Mouse (Mus musculus) intestine, embryonic 16.5 days (tissue): ENCODE measurements around the gene Reg1. TPM values are rescaled to one million over a fixed set of nuclear protein-coding genes. Genes with fewer than 3 reads are reported as not detected.

Source experiments
- ATAC-seq: fragments of 200-750 bp; cut with Nextera tagmentation; 2 replicates; pipeline ENCODE4 v1.8.0; 2017; ENCODE audit warnings: moderate TSS enrichment, moderate library complexity
- H3K27ac ChIP-seq: fragments of 300-500 bp; sonication (generic); 2 replicates; pipeline ENCODE4 v1.5.1; 2014; ENCODE audit warnings: mild to moderate bottlenecking, low read length
- H3K27me3 ChIP-seq: fragments of 300-500 bp; sonication (generic); replicated peaks from 2 replicates; pipeline ENCODE4 v1.6.1; 2014; ENCODE audit warnings: low read length, control low read depth, mixed read lengths; ENCODE audit not compliant: control insufficient read depth, insufficient read depth
- H3K36me3 ChIP-seq: fragments of 300-500 bp; sonication (generic); 2 replicates; pipeline ENCODE4 v1.6.1; 2014; ENCODE audit warnings: low read length, control low read depth; ENCODE audit not compliant: control insufficient read depth, insufficient read depth
- H3K4me1 ChIP-seq: fragments of 300-500 bp; sonication (generic); 2 replicates; pipeline ENCODE4 v1.6.1; 2014; ENCODE audit warnings: low read length, control low read depth, mixed read lengths; ENCODE audit not compliant: control insufficient read depth, insufficient read depth
- H3K4me2 ChIP-seq: fragments of 300-500 bp; sonication (generic); 2 replicates; pipeline ENCODE4 v1.6.1; 2014; ENCODE audit warnings: low read depth, low read length, control low read depth
- H3K4me3 ChIP-seq: fragments of 300-500 bp; sonication (generic); 2 replicates; pipeline ENCODE4 v1.5.1; 2014; ENCODE audit warnings: mild to moderate bottlenecking, low read length
- H3K9ac ChIP-seq: fragments of 300-500 bp; sonication (generic); 2 replicates; pipeline ENCODE4 v1.6.1; 2014; ENCODE audit warnings: low read depth, low read length
- H3K9me3 ChIP-seq: fragments of 300-500 bp; sonication (generic); 2 replicates; pipeline ENCODE4 v1.6.1; 2016; ENCODE audit warnings: low read length, control low read depth; ENCODE audit not compliant: control insufficient read depth
- WGBS: fragments of 180-500 bp; shearing (Covaris S2); extraction: QIAGEN DNeasy Blood & Tissue Kit; methylation state at CpG from one replicate; pipeline ENCODE4 v1.1.7; 2014; 5-methylcytosine and 5-hydroxymethylcytosine counted together
- polyA plus RNA-seq: library from polyadenylated mRNA; unstranded; fragments of >200 nt; fragmentation: Nextera tagmentation; extraction: Ambion mirVana; gene quantifications from 2 replicates; pipeline ENCODE4 v1.2.1, GENCODE M21; 2015

The Reg1 gene
- polyA plus RNA-seq, 1 experiment from 2014 or later: 56.1 TPM

DNA sequence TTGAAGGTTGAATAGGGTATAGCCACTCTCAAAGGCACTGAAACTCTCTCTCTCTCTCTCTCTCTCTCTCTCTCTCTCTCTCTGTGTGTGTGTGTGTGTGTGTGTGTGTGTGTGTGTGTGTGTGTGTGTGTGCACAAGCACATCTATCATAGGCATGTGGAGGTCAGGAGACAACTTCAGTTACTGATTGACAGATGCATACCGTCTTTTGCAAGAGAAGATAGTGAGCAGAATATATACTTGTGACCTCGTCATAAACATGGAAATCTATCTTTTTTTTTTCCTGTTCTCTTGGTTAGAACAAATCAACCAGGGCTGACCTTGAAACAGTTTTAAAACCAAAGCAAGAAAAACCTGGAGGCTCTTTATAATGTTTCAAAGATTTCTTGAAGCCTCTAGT, 39.8 kb downstream of the Reg1 start:
- no peak overlapping the region for H3K4me3 ChIP-seq
- no peaks in the 10 kb centered on the region for H3K36me3 ChIP-seq
- 39% methylated on average over 2 of the region's 2 CpGs for WGBS
- H3K27me3 ChIP-seq: no peaks in the 10 kb centered on the region
- H3K27ac ChIP-seq: no peak overlapping the region
- 0 out of 2 replicates have a peak, but pooled peaks cover 2% of the 10 kb centered on the region for H3K4me1 ChIP-seq
- H3K9me3 ChIP-seq: no peaks in the 10 kb centered on the region
- ATAC-seq: peak; percentile 89
- H3K4me2 ChIP-seq: no peak overlapping the region
- no peak overlapping the region for H3K9ac ChIP-seq

DNA sequence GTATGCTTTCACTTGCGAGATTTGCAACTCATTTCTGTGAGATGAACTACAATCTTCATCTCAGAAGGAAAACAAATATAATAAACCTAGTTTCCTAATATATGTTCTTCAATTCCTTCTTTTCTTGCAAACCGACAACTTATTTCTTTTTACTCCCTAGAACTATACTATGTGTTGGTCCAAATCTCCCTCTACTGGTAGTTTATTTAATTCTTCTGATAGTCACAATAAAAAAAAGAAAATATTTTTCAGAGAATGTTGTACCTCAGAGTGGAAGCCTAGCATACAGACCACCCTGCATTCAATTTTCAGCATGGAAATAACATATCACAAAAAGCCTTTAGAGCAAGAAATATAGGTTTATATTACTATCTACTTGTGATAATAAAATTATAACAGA, 40.8 kb downstream of the Reg1 start:
- 0 out of 2 replicates have a peak, but pooled peaks cover 2% of the 10 kb centered on the region for H3K4me1 ChIP-seq
- no peak for ATAC-seq
- no peak overlapping the region for H3K9ac ChIP-seq
- H3K4me2 ChIP-seq: no peak overlapping the region
- H3K36me3 ChIP-seq: no peaks in the 10 kb centered on the region
- H3K9me3 ChIP-seq: no peaks in the 10 kb centered on the region
- 78% methylated on average over 2 of the region's 2 CpGs for WGBS
- H3K27ac ChIP-seq: no peak overlapping the region
- no peaks in the 10 kb centered on the region for H3K27me3 ChIP-seq
- H3K4me3 ChIP-seq: no peak overlapping the region

DNA sequence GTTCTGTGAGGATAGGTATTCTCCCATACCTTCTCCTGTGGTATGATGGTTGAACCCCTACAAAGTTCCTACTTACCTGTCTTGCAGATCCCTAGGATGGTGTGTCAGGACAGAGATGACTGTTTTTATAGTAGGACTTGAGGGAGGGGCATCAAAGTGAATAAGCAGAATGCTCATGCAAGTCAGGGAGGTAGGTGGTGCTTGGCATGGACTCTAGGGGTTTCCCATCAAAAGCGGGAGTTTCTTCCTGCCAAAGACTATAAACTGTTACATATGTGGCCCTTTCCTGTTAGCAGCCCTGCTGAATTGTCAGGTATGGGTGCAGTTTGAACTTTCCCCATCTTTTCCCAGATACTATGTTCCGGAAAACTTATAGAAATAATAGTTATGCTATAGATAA, 46.3 kb downstream of the Reg1 start, which contains the start of gene Reg3g:
Gene Reg3g, minus strand, starts transcription at position 101 of the 400 bp plus-strand sequence.
- no peak within 1 kb of the TSS for H3K4me2 ChIP-seq
- H3K9me3 ChIP-seq: no peaks in the 10 kb centered on the region
- H3K9ac ChIP-seq: no peak within 1 kb of the TSS
- no peaks in the 10 kb centered on the region for H3K36me3 ChIP-seq
- H3K4me3 ChIP-seq: no peak within 1 kb of the TSS
- H3K4me1 ChIP-seq: no peaks in the 10 kb centered on the region
- peak; percentile 70 for ATAC-seq
- H3K27me3 ChIP-seq: no peaks in the 10 kb centered on the region
- no peak within 1 kb of the TSS for H3K27ac ChIP-seq
- WGBS: 79% methylated on average over 2 of the region's 2 CpGs

DNA sequence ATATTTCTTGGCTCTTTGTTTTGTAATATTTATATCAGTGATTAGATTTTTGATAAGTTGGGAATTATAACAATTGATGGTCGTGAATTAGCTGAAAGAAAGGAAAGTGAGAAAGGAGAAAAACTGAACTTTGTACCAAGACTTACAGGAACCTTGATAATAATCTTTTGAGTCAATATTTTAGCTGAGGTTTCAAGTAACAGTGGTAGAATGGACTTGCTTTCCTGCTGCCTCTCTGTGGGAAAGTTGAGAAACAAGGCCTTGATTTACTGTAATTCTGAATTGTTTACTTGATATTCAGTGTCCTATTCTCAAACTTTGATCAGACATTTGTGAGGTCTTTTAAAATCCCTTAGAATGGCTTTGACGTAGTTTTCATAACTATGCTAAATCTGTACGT, 46.8 kb downstream of the Reg1 start:
- no peaks in the 10 kb centered on the region for H3K27me3 ChIP-seq
- no peaks in the 10 kb centered on the region for H3K9me3 ChIP-seq
- H3K4me1 ChIP-seq: no peaks in the 10 kb centered on the region
- 56% methylated on average over 3 of the region's 3 CpGs for WGBS
- no peak overlapping the region for H3K4me2 ChIP-seq
- H3K36me3 ChIP-seq: no peaks in the 10 kb centered on the region
- ATAC-seq: peak; percentile 76
- no peak overlapping the region for H3K27ac ChIP-seq
- H3K9ac ChIP-seq: no peak overlapping the region
- no peak overlapping the region for H3K4me3 ChIP-seq

Other genes starting within 250 kb of the Reg1 start
- 14.6 and 21.6 TPM in 2 replicates for gene Reg3b, start 52.1 kb upstream of the Reg1 start, polyA plus RNA-seq
- 1.1 and 1.9 TPM in 2 replicates for gene Reg3d, start 43.8 kb upstream of the Reg1 start, polyA plus RNA-seq
- 0.16 TPM in 1 of 2 replicates, not detected in the other for gene Reg3a, start 42.0 kb upstream of the Reg1 start, polyA plus RNA-seq
- not detected in 2 replicates for gene Reg2, start 27.1 kb upstream of the Reg1 start, polyA plus RNA-seq
- gene Reg3g, start 46.2 kb downstream of the Reg1 start, polyA plus RNA-seq: 3.2 and 5.4 TPM in 2 replicates